Mouse (Mus musculus) neural tube, embryonic 12.5 days (tissue): Measurements from ENCODE around the gene Ahrr. TPM values are rescaled to one million over a fixed set of nuclear protein-coding genes. Genes with fewer than 3 reads are reported as not detected.

Experiments used
- polyA plus RNA-seq: library from polyadenylated mRNA; unstranded; fragments of >200 nt; fragmentation: Nextera tagmentation; extraction: Ambion mirVana; gene quantifications from 2 replicates; pipeline ENCODE4 v1.2.1, GENCODE M21; 2016

Gene Ahrr
- polyA plus RNA-seq, 1 experiment from 2014 or later = 1.3 TPM

Other genes with a start within 250 kb of the Ahrr start
- 15.3 and 16.0 TPM in 2 replicates for gene Cep72, start 230.0 kb downstream of the Ahrr start, polyA plus RNA-seq
- gene Slc9a3, start 170.9 kb downstream of the Ahrr start, polyA plus RNA-seq = 0.04 TPM in 1 of 2 replicates, not detected in the other
- gene Exoc3, start 83.6 kb downstream of the Ahrr start, polyA plus RNA-seq = 83.6 and 91.4 TPM in 2 replicates
- gene Pdcd6, start 25.2 kb upstream of the Ahrr start, polyA plus RNA-seq = 107 TPM in 2 replicates
- 206 and 209 TPM in 2 replicates for gene Sdha, start 57.9 kb upstream of the Ahrr start, polyA plus RNA-seq
- 55.4 and 57.5 TPM in 2 replicates for gene Ccdc127, start 58.0 kb upstream of the Ahrr start, polyA plus RNA-seq
- not detected in 2 replicates for gene Lrrc14b, start 71.7 kb upstream of the Ahrr start, polyA plus RNA-seq
- 4.4 and 5.1 TPM in 2 replicates for gene Zfp72, start 98.5 kb upstream of the Ahrr start, polyA plus RNA-seq
- gene Ftl1-ps1, start 107.4 kb upstream of the Ahrr start, polyA plus RNA-seq = 91.7 and 104 TPM in 2 replicates
- 14.5 and 18.0 TPM in 2 replicates for gene Zfp825, start 201.7 kb upstream of the Ahrr start, polyA plus RNA-seq